Mouse (Mus musculus): Measurements from ENCODE around the gene Ccdc184. TPM values are rescaled to one million over a fixed set of nuclear protein-coding genes. Genes with fewer than 3 reads are reported as not detected.

Gene Ccdc184
- 1.1 and 1.9 TPM in 2 replicates for polyA plus RNA-seq (2015; fragmentation: Nextera tagmentation; extraction: Ambion mirVana)

DNA sequence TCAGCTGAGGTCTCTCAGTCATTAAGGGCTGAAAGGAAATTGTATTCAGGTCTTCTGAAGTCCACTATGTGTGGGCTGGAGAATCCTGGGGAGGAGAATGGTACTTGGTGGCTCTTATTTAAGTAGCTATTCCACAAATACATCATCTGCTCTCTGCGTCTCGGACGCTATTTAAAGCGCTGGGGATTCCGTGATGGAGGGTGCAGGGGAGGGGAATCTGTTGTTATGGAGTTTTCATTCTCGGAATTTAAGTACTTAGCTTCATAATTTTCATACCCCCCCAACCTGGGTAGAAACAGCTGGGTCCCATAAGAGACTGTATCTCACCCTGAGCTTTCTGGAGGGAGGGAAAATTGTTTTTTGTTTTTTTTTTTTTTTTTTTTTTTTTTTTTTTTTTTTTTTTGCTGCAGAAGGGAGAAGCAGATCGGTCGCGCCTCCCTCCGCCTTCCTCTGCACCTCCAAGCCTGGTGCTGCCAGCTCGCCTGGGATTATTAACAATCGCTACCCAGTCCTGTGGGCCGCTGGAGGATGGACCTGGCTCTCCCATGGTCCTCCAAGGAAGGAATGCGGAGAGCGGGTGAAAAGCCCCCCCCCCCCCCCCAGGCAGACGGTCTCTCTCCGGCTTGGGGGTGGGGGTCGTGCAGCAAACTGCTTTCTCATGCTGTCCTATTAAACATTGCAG, at the start of gene Ccdc184:
Gene Ccdc184 (plus strand): TSS at position 196 of the 682 bp plus-strand sequence.
- Histone ChIP-seq H3K9me3 (no peaks in the 10 kb centered on the region), H3K27ac (no peak within 1 kb of the TSS), H3K27me3 (peaks cover 75% of the 10 kb centered on the region), H3K36me3 (no peaks in the 10 kb centered on the region), H3K4me2 (peak within 1 kb of the TSS; percentile 80), H3K4me1 (peaks cover 19% of the 10 kb centered on the region), H3K4me3 (peak within 1 kb of the TSS; percentile 45), H3K9ac (peak within 1 kb of the TSS; percentile 41)
- WGBS = 2% methylated on average over 15 of the region's 18 CpGs
- ATAC-seq (ENCODE audit: insufficient number of reproducible peaks, insufficient read depth, low FRiP score, low TSS enrichment, low read depth) = no peak

DNA sequence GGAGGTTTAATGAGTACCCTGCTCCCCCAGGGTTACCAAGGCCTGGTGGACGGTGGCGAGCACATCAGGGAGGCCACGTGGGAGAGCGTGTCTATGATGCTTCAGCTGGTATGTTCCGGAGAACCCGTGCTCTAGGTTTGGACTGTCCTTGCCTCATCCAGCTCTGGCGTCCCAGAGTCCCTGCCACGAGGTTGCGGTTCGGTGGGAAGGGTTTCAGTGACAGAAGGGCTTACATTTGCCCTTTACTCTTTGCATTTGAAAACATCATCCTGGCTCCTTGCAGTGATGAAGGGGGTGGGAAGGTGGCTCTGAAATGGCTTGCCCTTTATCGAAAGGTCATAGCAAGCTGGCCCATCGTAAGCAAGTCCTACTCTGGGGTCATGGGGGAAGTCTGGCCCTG, 47.6 kb upstream of the Ccdc184 start:
- H3K27me3 ChIP-seq = no peaks in the 10 kb centered on the region
- H3K4me3 ChIP-seq = no peak overlapping the region
- no peak overlapping the region for H3K4me2 ChIP-seq
- no peaks in the 10 kb centered on the region for H3K4me1 ChIP-seq
- ATAC-seq (ENCODE audit: insufficient number of reproducible peaks, insufficient read depth, low FRiP score, low TSS enrichment, low read depth) = no peak
- no peak overlapping the region for H3K27ac ChIP-seq
- H3K36me3 ChIP-seq = peaks cover 94% of the 10 kb centered on the region
- H3K9me3 ChIP-seq = no peaks in the 10 kb centered on the region
- H3K9ac ChIP-seq = no peak overlapping the region
- 84% methylated on average over 12 of the region's 12 CpGs for WGBS

DNA sequence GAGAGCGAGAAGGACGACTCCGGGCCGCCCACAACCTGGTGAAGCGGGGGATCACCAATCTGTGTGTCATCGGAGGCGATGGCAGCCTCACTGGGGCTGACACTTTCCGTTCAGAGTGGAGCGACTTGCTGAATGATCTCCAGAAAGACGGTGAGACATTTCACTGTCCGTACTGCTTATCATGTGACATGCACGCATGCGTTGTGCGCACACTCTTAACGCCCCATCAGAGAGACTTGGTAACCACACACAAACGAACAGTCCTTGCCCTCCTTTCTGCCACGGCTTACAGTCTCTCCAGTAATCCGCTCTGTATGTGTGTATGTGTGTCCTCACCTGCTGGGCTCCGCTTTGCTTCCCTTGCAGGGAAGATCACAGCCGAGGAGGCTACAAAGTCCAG, 46.1 kb upstream of the Ccdc184 start:
- Histone ChIP-seq H3K4me1 (no peaks in the 10 kb centered on the region), H3K27ac (no peak overlapping the region), H3K36me3 (peaks cover 94% of the 10 kb centered on the region), H3K4me3 (no peak overlapping the region), H3K27me3 (no peaks in the 10 kb centered on the region), H3K9me3 (no peaks in the 10 kb centered on the region), H3K4me2 (no peak overlapping the region), H3K9ac (peak overlapping the region; percentile 46; the same call in 1 of the 2 replicates)
- WGBS = 93% methylated on average over 20 of the region's 20 CpGs
- ATAC-seq (ENCODE audit: insufficient number of reproducible peaks, insufficient read depth, low FRiP score, low TSS enrichment, low read depth) = no peak

DNA sequence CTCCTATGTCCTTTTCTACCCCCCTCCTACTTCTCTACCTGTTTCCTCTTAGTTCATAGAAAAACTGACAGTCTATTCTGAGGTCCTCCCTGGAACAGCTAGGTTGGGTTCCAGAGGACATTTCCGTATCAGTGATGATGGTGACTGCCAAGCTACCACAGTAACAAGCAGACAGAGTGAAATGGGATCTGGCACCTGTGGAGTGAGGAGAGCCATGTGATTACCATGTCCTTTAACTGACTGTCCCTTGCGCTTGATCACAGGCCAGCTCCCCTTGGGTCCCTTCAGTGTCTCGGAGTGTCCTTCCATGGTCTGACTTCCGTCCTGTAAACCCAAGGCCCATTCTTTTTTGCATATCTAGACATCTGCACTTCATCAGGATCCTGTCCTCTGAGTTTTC, 36.0 kb upstream of the Ccdc184 start:
- 83% methylated on average over 4 of the region's 4 CpGs for WGBS
- Histone ChIP-seq H3K4me3 (no peak overlapping the region), H3K36me3 (peaks cover 98% of the 10 kb centered on the region)

DNA sequence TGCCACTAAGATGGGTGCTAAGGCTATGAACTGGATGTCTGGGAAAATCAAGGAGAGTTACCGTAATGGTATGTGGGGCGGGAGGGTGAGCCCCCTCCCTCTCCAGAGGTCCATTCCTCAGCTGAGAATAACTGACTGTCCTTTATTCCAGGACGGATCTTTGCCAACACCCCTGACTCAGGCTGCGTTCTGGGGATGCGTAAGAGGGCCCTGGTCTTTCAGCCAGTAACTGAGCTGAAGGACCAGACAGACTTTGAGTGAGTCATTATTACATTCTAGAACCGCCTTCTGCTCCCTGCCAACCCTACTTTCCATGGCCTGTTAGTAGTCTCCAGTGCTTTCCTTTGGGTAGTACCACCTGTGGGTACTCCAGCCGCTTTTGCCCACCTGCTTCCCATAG, 35.5 kb upstream of the Ccdc184 start:
- no peaks in the 10 kb centered on the region for H3K27me3 ChIP-seq
- peaks cover 98% of the 10 kb centered on the region for H3K36me3 ChIP-seq
- no peak for ATAC-seq (ENCODE audit: insufficient number of reproducible peaks, insufficient read depth, low FRiP score, low TSS enrichment, low read depth)

More for the DNA sequence above, 36.0 kb upstream of the Ccdc184 start:
- no peak overlapping the region for H3K4me2 ChIP-seq
- H3K9ac ChIP-seq = no peak overlapping the region
- no peaks in the 10 kb centered on the region for H3K4me1 ChIP-seq
- H3K9me3 ChIP-seq = no peaks in the 10 kb centered on the region
- H3K27me3 ChIP-seq = no peaks in the 10 kb centered on the region
- no peak for ATAC-seq (ENCODE audit: insufficient number of reproducible peaks, insufficient read depth, low FRiP score, low TSS enrichment, low read depth)
- H3K27ac ChIP-seq = no peak overlapping the region

DNA sequence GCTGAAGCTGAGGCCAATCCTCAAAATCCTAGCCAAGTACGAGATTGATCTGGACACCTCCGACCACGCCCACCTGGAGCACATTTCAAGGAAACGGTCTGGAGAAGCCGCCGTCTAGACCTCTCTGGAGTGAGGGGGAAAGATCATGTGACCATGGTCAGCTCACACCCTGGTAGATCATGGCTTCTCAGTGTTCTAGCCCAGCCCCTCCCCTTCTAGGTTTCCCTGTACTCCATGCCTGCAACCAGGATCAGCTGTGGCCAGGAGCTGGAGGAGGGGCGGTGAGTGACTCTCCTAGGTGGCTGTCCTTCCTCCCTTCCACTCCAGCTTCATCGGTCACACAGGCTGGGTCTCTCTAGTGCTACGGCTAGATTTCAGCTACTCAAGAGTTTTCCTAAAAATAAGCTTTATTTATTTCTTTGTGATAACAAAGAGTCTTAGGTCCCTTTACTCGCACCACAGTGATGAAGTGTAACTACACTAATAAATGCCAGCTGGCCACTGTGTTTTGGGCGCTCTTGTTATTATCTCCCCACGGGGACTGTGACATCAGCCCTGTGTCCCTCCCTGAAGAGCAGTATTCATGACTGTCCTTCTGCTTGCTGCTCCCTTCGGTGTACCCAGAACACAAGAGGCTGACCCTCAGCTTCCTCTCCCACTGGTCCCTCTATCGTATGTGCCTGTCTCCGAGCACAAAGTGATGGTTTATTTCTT, 34.9 kb upstream of the Ccdc184 start:
- H3K4me2 ChIP-seq = no peak overlapping the region
- H3K9ac ChIP-seq = no peak overlapping the region
- no peak overlapping the region for H3K27ac ChIP-seq
- WGBS = 75% methylated on average over 15 of the region's 15 CpGs
- no peaks in the 10 kb centered on the region for H3K4me1 ChIP-seq
- no peaks in the 10 kb centered on the region for H3K9me3 ChIP-seq
- H3K27me3 ChIP-seq = no peaks in the 10 kb centered on the region
- peaks cover 98% of the 10 kb centered on the region for H3K36me3 ChIP-seq
- no peak overlapping the region for H3K4me3 ChIP-seq
- ATAC-seq (ENCODE audit: insufficient number of reproducible peaks, insufficient read depth, low FRiP score, low TSS enrichment, low read depth) = no peak

More for the DNA sequence above, 35.5 kb upstream of the Ccdc184 start:
- H3K4me1 ChIP-seq = no peaks in the 10 kb centered on the region
- H3K9me3 ChIP-seq = no peaks in the 10 kb centered on the region
- H3K4me2 ChIP-seq = no peak overlapping the region
- H3K27ac ChIP-seq = no peak overlapping the region
- no peak overlapping the region for H3K4me3 ChIP-seq
- 93% methylated on average over 7 of the region's 7 CpGs for WGBS
- no peak overlapping the region for H3K9ac ChIP-seq

DNA sequence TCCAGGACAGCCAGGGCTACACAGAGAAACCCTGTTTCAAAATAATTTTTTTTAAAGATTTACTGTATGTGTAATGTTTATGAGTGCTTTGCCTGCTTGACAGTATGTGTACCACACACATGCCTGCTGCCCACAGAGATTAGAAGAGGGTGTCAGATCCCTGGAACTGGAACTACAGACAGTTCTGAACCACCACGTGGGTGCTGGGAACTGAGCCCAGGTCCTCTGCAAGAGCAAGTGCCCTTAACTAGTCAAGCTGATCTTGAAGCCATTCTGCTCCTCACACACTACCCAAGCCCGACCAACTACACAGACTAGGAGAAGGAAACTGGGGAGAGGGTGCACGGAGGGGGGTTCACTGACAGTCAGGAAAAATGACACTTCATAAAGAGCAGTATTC, 33.5 kb upstream of the Ccdc184 start:
- Histone ChIP-seq H3K27me3 (no peaks in the 10 kb centered on the region), H3K27ac (no peak overlapping the region), H3K4me3 (no peak overlapping the region), H3K9me3 (no peaks in the 10 kb centered on the region), H3K4me2 (no peak overlapping the region), H3K36me3 (peaks cover 96% of the 10 kb centered on the region), H3K4me1 (no peaks in the 10 kb centered on the region), H3K9ac (no peak overlapping the region)
- no peak for ATAC-seq (ENCODE audit: insufficient number of reproducible peaks, insufficient read depth, low FRiP score, low TSS enrichment, low read depth)
- 86% methylated on average over 3 of the region's 3 CpGs for WGBS

DNA sequence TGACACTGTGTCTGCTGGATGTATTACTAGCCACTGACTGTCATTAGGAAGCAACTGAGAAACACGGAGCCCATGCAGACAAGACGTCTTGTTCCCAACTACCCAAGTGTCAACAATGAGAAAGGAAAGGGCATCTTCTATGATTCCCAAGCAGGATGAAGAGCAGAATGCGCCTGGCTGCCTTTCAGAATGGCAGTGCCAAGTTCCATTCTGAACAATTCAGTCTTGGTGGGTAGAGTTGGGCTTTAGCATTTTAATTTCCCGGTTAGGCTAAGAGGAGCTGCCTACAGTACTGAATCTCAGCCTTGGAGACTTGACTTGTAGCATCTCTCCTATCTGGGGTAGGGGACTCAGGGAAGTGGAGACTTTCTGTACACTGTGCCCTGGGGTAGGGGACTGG, 32.9 kb upstream of the Ccdc184 start:
- Histone ChIP-seq H3K9me3 (no peaks in the 10 kb centered on the region), H3K9ac (no peak overlapping the region), H3K4me3 (no peak overlapping the region), H3K36me3 (peaks cover 95% of the 10 kb centered on the region), H3K4me2 (no peak overlapping the region), H3K27ac (no peak overlapping the region), H3K27me3 (no peaks in the 10 kb centered on the region), H3K4me1 (no peaks in the 10 kb centered on the region)
- 91% methylated on average over 4 of the region's 4 CpGs for WGBS
- ATAC-seq (ENCODE audit: insufficient number of reproducible peaks, insufficient read depth, low FRiP score, low TSS enrichment, low read depth) = no peak

DNA sequence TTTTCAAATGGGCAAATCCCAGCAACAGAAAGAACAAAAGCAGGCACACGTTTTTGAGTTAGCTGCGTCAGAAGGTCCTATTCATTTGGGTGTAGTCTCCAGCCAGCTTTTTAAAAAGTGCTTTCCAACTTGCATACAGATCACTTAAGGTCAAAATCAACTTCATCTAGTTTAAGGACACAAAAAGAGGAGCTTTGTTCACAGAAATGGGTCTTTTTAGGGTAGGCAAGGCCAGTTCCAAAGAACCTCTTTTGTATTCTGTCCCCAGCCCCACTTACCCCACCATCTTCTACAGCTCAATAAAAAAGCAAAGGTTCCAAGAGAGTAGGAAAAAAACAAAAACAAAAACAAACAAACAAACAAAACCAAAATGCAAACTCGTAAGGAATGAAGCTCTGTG, 32.3 kb upstream of the Ccdc184 start:
- Histone ChIP-seq H3K4me1 (no peaks in the 10 kb centered on the region), H3K9ac (no peak overlapping the region), H3K4me2 (no peak overlapping the region), H3K27ac (no peak overlapping the region), H3K27me3 (no peaks in the 10 kb centered on the region), H3K9me3 (no peaks in the 10 kb centered on the region), H3K4me3 (no peak overlapping the region), H3K36me3 (peaks cover 96% of the 10 kb centered on the region)
- 87% methylated on average over 3 of the region's 3 CpGs for WGBS
- ATAC-seq (ENCODE audit: insufficient number of reproducible peaks, insufficient read depth, low FRiP score, low TSS enrichment, low read depth) = no peak

DNA sequence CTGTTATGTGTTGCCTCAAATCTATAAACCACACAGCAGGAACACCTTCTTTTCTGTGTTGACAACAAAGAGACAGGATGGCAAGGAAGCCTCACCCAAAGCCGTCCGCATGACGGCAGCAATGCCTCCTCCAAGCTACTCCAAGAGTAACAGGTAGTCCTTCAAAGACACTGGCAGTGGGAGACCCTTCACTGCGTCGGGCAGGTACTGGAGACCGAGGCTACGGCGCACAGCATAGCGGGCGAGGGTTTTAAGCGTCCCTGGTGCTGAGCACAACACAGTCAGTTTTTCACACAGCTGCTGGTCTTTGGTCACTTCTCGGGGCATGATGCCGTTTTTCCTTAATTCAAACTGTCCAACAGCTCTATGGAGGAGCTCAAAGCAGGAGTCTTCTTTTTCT, 31.3 kb upstream of the Ccdc184 start:
- Histone ChIP-seq H3K36me3 (peaks cover 95% of the 10 kb centered on the region), H3K27me3 (no peaks in the 10 kb centered on the region), H3K27ac (no peak overlapping the region), H3K4me2 (no peak overlapping the region), H3K9ac (no peak overlapping the region), H3K9me3 (no peaks in the 10 kb centered on the region), H3K4me1 (no peaks in the 10 kb centered on the region), H3K4me3 (no peak overlapping the region)
- no peak for ATAC-seq (ENCODE audit: insufficient number of reproducible peaks, insufficient read depth, low FRiP score, low TSS enrichment, low read depth)
- 93% methylated on average over 13 of the region's 13 CpGs for WGBS

DNA sequence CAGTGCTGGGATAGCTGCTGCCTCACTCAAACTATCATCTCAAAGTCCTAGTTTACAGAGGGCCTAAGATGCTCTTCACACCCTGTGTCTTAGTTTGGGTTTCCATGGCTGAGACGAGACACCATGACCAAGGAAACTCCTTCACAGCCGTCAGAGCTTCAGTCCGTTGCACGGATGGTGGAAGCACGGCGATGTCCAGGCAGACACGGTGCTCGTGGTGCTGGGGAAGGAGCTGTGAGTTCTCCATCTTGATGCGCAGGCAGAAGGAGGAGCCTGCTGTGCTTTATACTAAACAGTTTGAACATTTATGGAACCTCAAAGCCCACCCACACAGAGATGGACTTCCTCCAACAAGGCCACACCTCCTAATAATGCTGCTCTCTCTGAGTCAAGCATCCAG, 30.1 kb upstream of the Ccdc184 start:
- no peak for ATAC-seq (ENCODE audit: insufficient number of reproducible peaks, insufficient read depth, low FRiP score, low TSS enrichment, low read depth)
- Histone ChIP-seq H3K27me3 (no peaks in the 10 kb centered on the region), H3K27ac (no peak overlapping the region), H3K4me1 (no peaks in the 10 kb centered on the region), H3K4me2 (no peak overlapping the region), H3K36me3 (peaks cover 93% of the 10 kb centered on the region), H3K9ac (no peak overlapping the region), H3K9me3 (no peaks in the 10 kb centered on the region), H3K4me3 (no peak overlapping the region)
- 93% methylated on average over 9 of the region's 9 CpGs for WGBS

DNA sequence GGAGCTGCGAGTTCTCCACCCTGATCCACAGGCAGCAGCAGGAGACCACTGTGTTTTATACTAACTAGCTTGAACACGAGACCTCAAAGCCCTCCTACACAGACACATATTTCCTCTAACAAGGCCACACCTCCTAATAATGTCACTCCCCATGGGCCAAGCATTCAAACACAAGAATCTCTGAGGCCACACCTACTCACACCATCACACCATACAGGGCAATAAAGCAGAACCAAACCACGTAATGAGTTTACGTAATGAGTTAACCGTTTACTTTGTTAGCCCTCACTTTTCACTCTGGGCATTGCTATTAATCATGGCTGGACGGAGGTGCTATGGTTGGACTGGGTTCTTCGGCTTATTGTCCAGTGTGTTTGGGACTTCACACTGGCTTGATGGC, 27.2 kb upstream of the Ccdc184 start:
- H3K4me2 ChIP-seq = no peak overlapping the region
- no peaks in the 10 kb centered on the region for H3K27me3 ChIP-seq
- H3K9me3 ChIP-seq = no peaks in the 10 kb centered on the region
- peaks cover 71% of the 10 kb centered on the region for H3K36me3 ChIP-seq
- no peak overlapping the region for H3K4me3 ChIP-seq
- peaks cover 6% of the 10 kb centered on the region for H3K4me1 ChIP-seq
- 89% methylated on average over 7 of the region's 7 CpGs for WGBS
- ATAC-seq (ENCODE audit: insufficient number of reproducible peaks, insufficient read depth, low FRiP score, low TSS enrichment, low read depth) = no peak
- H3K27ac ChIP-seq = no peak overlapping the region
- H3K9ac ChIP-seq = no peak overlapping the region
